Mouse (Mus musculus): ENCODE measurements at regions not wholly inside any gene's neighbourhood (a gene's known extent, or its start where the extent isn't known, plus 50 kb on each side); places are given as distances from the start of the nearest gene placed in this dataset.
"Not testable (repeated sequence)": the region's sequence is repeated elsewhere in the genome, so short reads cannot be mapped to it uniquely, and the experiment has no call there.

- H3K4me3 ChIP-seq; H3K4me1 ChIP-seq; H3K27me3 ChIP-seq (ENCODE audit: poor library complexity, severe bottlenecking); DNase-seq (ENCODE audit: extremely low spot score, low spot score); H3K27ac ChIP-seq; H3K36me3 ChIP-seq (replicated peaks): not testable (repeated sequence)
- peaks cover 33% of the 10 kb centered on the region for H3K9me3 ChIP-seq
Observed at GRCm38 (mm10) chr8:19976461-19976860, 73.3 kb downstream of the Gm31371 start.

GRCm38 (mm10) chr8:19979536-19980345 is 76.5 kb downstream of the Gm31371 start:
- Histone ChIP-seq H3K9me3 (peaks cover 43% of the 10 kb centered on the region), H3K36me3 (replicated peaks) (peaks cover 13% of the 10 kb centered on the region), H3K27ac (peak overlapping the region; percentile 83), H3K27me3 (ENCODE audit: poor library complexity, severe bottlenecking) (no peaks in the 10 kb centered on the region), H3K4me1 (peaks cover 8% of the 10 kb centered on the region; the same call in 1 of the 2 replicates), H3K4me3 (peak overlapping the region; percentile 57)
- WGBS, result 8% methylated on average over 42 of the region's 42 CpGs
- DNase-seq (ENCODE audit: extremely low spot score, low spot score), result peak; percentile 70

DNA sequence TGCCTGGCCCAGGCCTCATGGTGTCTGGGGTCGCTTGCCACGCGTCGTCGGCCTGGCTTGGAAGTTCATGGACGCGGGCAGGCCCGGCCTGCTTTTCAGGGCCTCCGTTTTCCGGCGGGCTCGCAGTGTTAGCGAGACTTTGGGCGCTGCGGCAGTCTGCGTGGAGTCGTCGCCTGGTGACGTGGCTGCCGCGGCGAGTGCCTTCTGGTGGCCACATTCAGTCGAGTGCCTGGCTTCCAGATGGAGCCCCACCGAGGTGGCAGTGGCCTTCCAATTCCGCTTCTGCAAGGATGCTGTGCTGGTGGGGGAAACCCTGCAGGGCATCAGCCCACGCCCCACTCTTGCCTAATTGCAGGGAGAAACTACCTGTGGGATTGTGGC is 77.1 kb downstream of the Gm31371 start:
- peaks cover 13% of the 10 kb centered on the region for H3K36me3 ChIP-seq (replicated peaks)
- 22% methylated on average over 26 of the region's 26 CpGs for WGBS
- DNase-seq (ENCODE audit: extremely low spot score, low spot score), result peak; percentile 19
- H3K4me3 ChIP-seq, result peak overlapping the region; percentile 57
- peak overlapping the region; percentile 83 for H3K27ac ChIP-seq
- H3K27me3 ChIP-seq (ENCODE audit: poor library complexity, severe bottlenecking); H3K4me1 ChIP-seq: not testable (repeated sequence)
- H3K9me3 ChIP-seq, result peaks cover 43% of the 10 kb centered on the region

GRCm38 (mm10) chr8:20008106-20008505 is 104.9 kb downstream of the Gm31371 start:
- H3K4me1 ChIP-seq; DNase-seq (ENCODE audit: extremely low spot score, low spot score); H3K27ac ChIP-seq; H3K4me3 ChIP-seq; H3K36me3 ChIP-seq (replicated peaks); H3K27me3 ChIP-seq (ENCODE audit: poor library complexity, severe bottlenecking): not testable (repeated sequence)
- H3K9me3 ChIP-seq, result peaks cover 26% of the 10 kb centered on the region
- WGBS, result 88% methylated on average over 3 of the region's 3 CpGs

DNA sequence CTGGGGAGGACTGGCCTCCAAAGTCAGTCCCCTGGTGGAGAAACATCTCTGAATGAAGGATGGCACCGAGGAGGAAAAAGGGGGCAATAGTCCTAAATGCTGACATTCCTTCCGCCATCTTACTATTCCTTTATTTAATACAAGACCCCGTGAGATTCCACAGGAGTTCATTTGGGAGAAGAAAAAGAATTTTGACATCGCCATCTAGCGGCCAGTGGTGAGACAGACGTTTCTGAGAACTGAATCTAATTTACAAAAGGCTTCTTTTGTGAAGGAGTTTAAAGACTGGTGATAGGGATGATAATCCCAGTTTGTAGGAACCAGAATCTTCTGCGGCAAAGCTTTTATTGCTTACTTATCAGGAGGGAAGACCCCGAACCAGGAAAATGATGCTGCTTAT is 107.8 kb downstream of the Gm31371 start:
- H3K4me3 ChIP-seq; H3K4me1 ChIP-seq; DNase-seq (ENCODE audit: extremely low spot score, low spot score); H3K27ac ChIP-seq; H3K27me3 ChIP-seq (ENCODE audit: poor library complexity, severe bottlenecking): not testable (repeated sequence)
- H3K9me3 ChIP-seq, result peaks cover 33% of the 10 kb centered on the region
- WGBS, result 74% methylated on average over 8 of the region's 8 CpGs
- peaks cover 11% of the 10 kb centered on the region for H3K36me3 ChIP-seq (replicated peaks)

DNA sequence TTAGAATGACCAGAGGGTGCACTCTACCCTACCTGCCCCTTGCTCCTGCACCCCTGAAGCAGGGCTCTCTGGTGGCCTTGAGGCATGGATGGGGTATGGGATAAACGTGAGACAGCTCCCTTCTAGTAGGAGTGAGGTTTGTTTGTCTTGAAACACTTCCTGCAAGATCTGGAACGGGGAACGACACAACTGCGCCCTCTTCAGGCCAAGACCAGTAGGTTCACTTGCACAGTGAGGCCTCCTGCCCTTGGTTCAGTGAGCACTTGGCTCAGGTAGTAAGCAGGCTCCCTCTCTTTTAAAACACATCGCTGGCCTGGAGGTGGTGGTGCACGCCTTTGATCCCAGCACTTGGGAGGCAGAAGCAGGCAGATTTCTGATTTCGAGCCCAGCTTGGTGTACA is 110.1 kb downstream of the Gm31371 start:
- WGBS, result 80% methylated on average over 7 of the region's 7 CpGs
- Histone ChIP-seq H3K36me3 (replicated peaks) (peaks cover 11% of the 10 kb centered on the region), H3K9me3 (peaks cover 33% of the 10 kb centered on the region)
- H3K27ac ChIP-seq; H3K27me3 ChIP-seq (ENCODE audit: poor library complexity, severe bottlenecking); H3K4me3 ChIP-seq; DNase-seq (ENCODE audit: extremely low spot score, low spot score); H3K4me1 ChIP-seq: not testable (repeated sequence)

DNA sequence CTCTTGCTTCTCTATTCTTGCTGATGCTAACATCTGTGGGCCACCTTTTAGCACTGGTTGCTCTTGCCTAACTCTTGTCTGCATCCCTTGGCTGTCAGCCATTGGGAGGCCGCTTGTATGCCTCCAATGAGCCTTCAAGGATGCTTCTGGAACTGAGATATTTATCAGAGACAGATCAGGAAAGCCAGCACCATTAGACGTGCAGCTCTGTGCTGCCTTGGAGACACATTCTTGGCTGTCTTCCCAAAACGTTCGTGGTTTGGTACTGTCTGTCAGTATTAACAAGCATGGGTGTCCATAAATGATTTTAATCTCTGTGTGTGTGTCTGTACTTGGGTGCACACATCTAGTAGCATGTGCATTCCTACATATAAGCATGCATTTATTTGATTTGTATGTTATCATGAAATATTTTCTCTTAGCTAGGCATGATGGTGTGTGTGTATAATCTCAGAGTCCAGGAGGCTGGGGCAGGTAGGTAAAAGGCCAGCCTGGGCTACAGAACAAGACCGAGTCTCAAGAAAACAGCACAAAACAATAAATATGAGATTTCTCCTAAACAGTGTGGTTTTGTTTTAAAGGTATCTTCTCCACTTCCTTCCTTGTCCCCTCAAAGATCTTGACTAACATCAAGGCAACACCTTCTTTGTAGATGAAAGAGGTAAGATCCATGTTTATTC is 111.4 kb downstream of the Gm31371 start:
- H3K4me1 ChIP-seq; H3K4me3 ChIP-seq; H3K27me3 ChIP-seq (ENCODE audit: poor library complexity, severe bottlenecking); H3K27ac ChIP-seq; DNase-seq (ENCODE audit: extremely low spot score, low spot score): not testable (repeated sequence)
- WGBS, result 87% methylated on average over 5 of the region's 5 CpGs
- Histone ChIP-seq H3K9me3 (peaks cover 31% of the 10 kb centered on the region), H3K36me3 (replicated peaks) (peaks cover 11% of the 10 kb centered on the region)

GRCm38 (mm10) chr8:20015411-20016081 is 112.4 kb downstream of the Gm31371 start:
- 84% methylated on average over 6 of the region's 6 CpGs for WGBS

GRCm38 (mm10) chr8:20016082-20016840 is 113.1 kb downstream of the Gm31371 start:
- H3K4me3 ChIP-seq; H3K27ac ChIP-seq; DNase-seq (ENCODE audit: extremely low spot score, low spot score); H3K4me1 ChIP-seq; H3K27me3 ChIP-seq (ENCODE audit: poor library complexity, severe bottlenecking): not testable (repeated sequence)
- WGBS, result 88% methylated on average over 17 of the region's 17 CpGs
- H3K9me3 ChIP-seq, result peaks cover 17% of the 10 kb centered on the region; the same call in 1 of the 2 replicates
- peaks cover 11% of the 10 kb centered on the region for H3K36me3 ChIP-seq (replicated peaks)

More at GRCm38 (mm10) chr8:20015411-20016081, 112.4 kb downstream of the Gm31371 start:
- not testable (repeated sequence) for H3K27me3 ChIP-seq (ENCODE audit: poor library complexity, severe bottlenecking); H3K4me1 ChIP-seq; H3K4me3 ChIP-seq; H3K27ac ChIP-seq; DNase-seq (ENCODE audit: extremely low spot score, low spot score)
- H3K36me3 ChIP-seq (replicated peaks), result peaks cover 11% of the 10 kb centered on the region
- H3K9me3 ChIP-seq, result peaks cover 21% of the 10 kb centered on the region

DNA sequence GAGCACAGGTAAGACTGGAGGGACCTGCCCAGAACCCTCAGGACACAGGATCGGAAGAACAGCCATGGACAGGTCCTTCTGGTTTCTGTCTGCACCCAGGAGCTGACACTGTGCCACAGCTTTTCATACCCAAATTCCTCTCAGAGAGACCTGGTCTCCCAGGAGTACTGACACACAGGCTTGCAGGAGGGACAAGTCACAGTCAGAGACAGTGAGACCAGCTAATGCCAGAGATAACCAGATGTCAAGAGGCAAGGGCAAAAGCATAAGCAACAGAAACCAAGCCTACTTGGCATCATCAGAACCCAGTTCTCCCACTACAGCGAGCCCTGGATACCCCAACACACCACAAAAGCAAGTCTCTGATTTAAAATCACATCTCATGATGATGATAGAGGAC is 122.3 kb downstream of the Gm31371 start:
- not testable (repeated sequence) for H3K27me3 ChIP-seq (ENCODE audit: poor library complexity, severe bottlenecking); H3K4me3 ChIP-seq
- 60% methylated on average over 1 of the region's 2 CpGs for WGBS

GRCm38 (mm10) chr8:20027956-20028355 is 124.8 kb downstream of the Gm31371 start:
- H3K9me3 ChIP-seq; H3K4me1 ChIP-seq; H3K27ac ChIP-seq; DNase-seq (ENCODE audit: extremely low spot score, low spot score); H3K36me3 ChIP-seq (replicated peaks); H3K27me3 ChIP-seq (ENCODE audit: poor library complexity, severe bottlenecking); H3K4me3 ChIP-seq: not testable (repeated sequence)
- 78% methylated on average over 2 of the region's 2 CpGs for WGBS

More for the DNA sequence above, 122.3 kb downstream of the Gm31371 start:
- DNase-seq (ENCODE audit: extremely low spot score, low spot score); H3K4me1 ChIP-seq; H3K36me3 ChIP-seq (replicated peaks); H3K27ac ChIP-seq; H3K9me3 ChIP-seq: not testable (repeated sequence)

DNA sequence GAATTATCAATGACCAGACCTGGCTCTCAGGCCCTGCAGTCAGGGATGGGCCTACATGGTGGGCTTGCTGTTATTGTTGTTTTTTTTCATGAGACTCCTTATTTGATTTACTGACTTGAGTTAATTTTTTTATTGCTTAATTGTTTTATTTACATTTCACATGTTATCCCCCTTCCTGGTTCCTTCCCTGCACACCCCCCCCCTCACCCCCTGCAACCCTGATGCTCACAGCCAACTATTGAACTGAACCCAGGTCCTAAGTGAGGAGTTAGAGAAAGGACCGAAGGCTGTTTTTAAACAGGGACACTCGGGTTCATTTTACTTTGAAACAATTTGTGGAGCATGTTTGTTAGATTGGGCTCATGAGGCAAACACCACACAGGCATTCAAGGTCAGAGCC is 126.9 kb downstream of the Gm31371 start:
- H3K9me3 ChIP-seq; H3K4me3 ChIP-seq; DNase-seq (ENCODE audit: extremely low spot score, low spot score); H3K27ac ChIP-seq; H3K36me3 ChIP-seq (replicated peaks); H3K4me1 ChIP-seq; H3K27me3 ChIP-seq (ENCODE audit: poor library complexity, severe bottlenecking): not testable (repeated sequence)
- 84% methylated on average over 2 of the region's 2 CpGs for WGBS
